Mouse (Mus musculus) hindbrain, postnatal 0 days (tissue): Measurements from ENCODE around the gene Adgre4. TPM values are rescaled to one million over a fixed set of nuclear protein-coding genes. Genes with fewer than 3 reads are reported as not detected.
A peak's percentile ranks its signal among the peaks of the same experiment; 100 is the strongest.
"Not testable (repeated sequence)": the region's sequence is repeated elsewhere in the genome, so short reads cannot be mapped to it uniquely, and the experiment has no call there.

Source experiments
- ATAC-seq: fragments of 200-750 bp; cut with Nextera tagmentation; 2 replicates; pipeline ENCODE4 v1.8.0; 2017; ENCODE audit warnings: mild to moderate bottlenecking, moderate TSS enrichment, moderate library complexity
- DNase-seq: peaks from one replicate; pipeline ENCODE4 v3.0.0-alpha.2; 2015; ENCODE audit warnings: low spot score
- H3K27ac ChIP-seq: fragments of 300-500 bp; sonication (generic); 2 replicates; pipeline ENCODE4 v1.5.1; 2014; ENCODE audit warnings: mild to moderate bottlenecking
- H3K27me3 ChIP-seq: fragments of 300-500 bp; sonication (generic); 2 replicates; pipeline ENCODE4 v1.6.1; 2014; ENCODE audit warnings: low read length, mixed read lengths; ENCODE audit not compliant: insufficient read depth
- H3K36me3 ChIP-seq: fragments of 300-500 bp; sonication (generic); 2 replicates; pipeline ENCODE4 v1.6.1; 2014; ENCODE audit warnings: low read length, mixed read lengths; ENCODE audit not compliant: insufficient read depth
- H3K4me1 ChIP-seq: fragments of 300-500 bp; sonication (generic); 2 replicates; pipeline ENCODE4 v1.6.1; 2014; ENCODE audit warnings: antibody characterized with exemption, low read length, mixed read lengths; ENCODE audit not compliant: insufficient read depth
- H3K4me2 ChIP-seq: fragments of 300-500 bp; sonication (generic); 2 replicates; pipeline ENCODE4 v1.6.1; 2014; ENCODE audit warnings: low read depth, mild to moderate bottlenecking, low read length, moderate library complexity, mixed read lengths
- H3K4me3 ChIP-seq: fragments of 300-500 bp; sonication (generic); 2 replicates; pipeline ENCODE4 v1.5.1; 2014; ENCODE audit warnings: low read length
- H3K9ac ChIP-seq: fragments of 300-500 bp; sonication (generic); replicated peaks from 2 replicates; pipeline ENCODE4 v1.6.1; 2014; ENCODE audit warnings: mild to moderate bottlenecking, low read length, moderate library complexity, mixed read lengths
- H3K9me3 ChIP-seq: fragments of 300-500 bp; sonication (generic); 2 replicates; pipeline ENCODE4 v1.6.1; 2016; ENCODE audit warnings: low read length, mixed read lengths
- CTCF ChIP-seq: IDR thresholded peaks from 2 replicates; pipeline ENCODE4 v1.5.1; 2016; ENCODE audit warnings: antibody characterized with exemption, control low read depth, low read depth
- WGBS: fragments of 180-500 bp; shearing (Covaris S2); extraction: QIAGEN DNeasy Blood & Tissue Kit; methylation state at CpG from one replicate; pipeline ENCODE4 v1.1.7; 2014; 5-methylcytosine and 5-hydroxymethylcytosine counted together
- polyA plus RNA-seq: library from polyadenylated mRNA; unstranded; fragments of >200 nt; fragmentation: Nextera tagmentation; extraction: Ambion mirVana; gene quantifications from 2 replicates; pipeline ENCODE4 v1.2.1, GENCODE M21; 2015
- total RNA-seq: library from RNA; depleted of rRNA; stranded (reverse); fragments of >200 nt; gene quantifications from 2 replicates; pipeline ENCODE4 v1.2.3, GENCODE M21; 2014; rRNA removed

Adgre4 gene
- total and polyA plus RNA-seq, 2 experiments from 2014 or later, result 0.15 to 0.16 TPM

GRCm38 (mm10) chr17:55878636-55879369, 129.0 kb downstream of the Adgre4 start, which contains the start of gene Zfp119a:
Gene Zfp119a (minus strand): TSS chr17:55878930.
- H3K4me3 ChIP-seq, result peak within 1 kb of the TSS; percentile 45
- H3K27ac ChIP-seq, result peak within 1 kb of the TSS; percentile 80
- H3K36me3 ChIP-seq, H3K9me3 ChIP-seq, H3K27me3 ChIP-seq, H3K4me1 ChIP-seq: not testable (repeated sequence)
- H3K4me2 ChIP-seq, result peak within 1 kb of the TSS; percentile 56
- TF ChIP-seq CTCF, result 0 out of 2 replicates have a peak, but pooled peaks have one; percentile 23
- DNase-seq (peak; percentile 93), ATAC-seq (peak; percentile 100)
- H3K9ac ChIP-seq, result peak within 1 kb of the TSS; percentile 57
- WGBS, result 0% methylated on average over 34 of the region's 53 CpGs

GRCm38 (mm10) chr17:55883631-55884030, 133.8 kb downstream of the Adgre4 start:
- no peak overlapping the region for H3K4me3 ChIP-seq
- H3K9me3 ChIP-seq, result no peaks in the 10 kb centered on the region
- no peaks in the 10 kb centered on the region for H3K27me3 ChIP-seq
- H3K4me1 ChIP-seq, result no peaks in the 10 kb centered on the region
- WGBS, result 25% methylated on average over 2 of the region's 2 CpGs
- H3K27ac ChIP-seq, result no peak overlapping the region
- TF ChIP-seq CTCF, result no peak
- DNase-seq, result peak; percentile 10
- H3K4me2 ChIP-seq, result no peak overlapping the region
- H3K9ac ChIP-seq, result no peak overlapping the region
- H3K36me3 ChIP-seq, result no peaks in the 10 kb centered on the region
- ATAC-seq, result no peak

- ATAC-seq (no peak), DNase-seq (no peak)
- Histone ChIP-seq H3K36me3 (no peaks in the 10 kb centered on the region), H3K4me3 (no peak overlapping the region), H3K4me1 (no peaks in the 10 kb centered on the region), H3K9ac (no peak overlapping the region), H3K27me3 (no peaks in the 10 kb centered on the region), H3K4me2 (no peak overlapping the region), H3K27ac (no peak overlapping the region), H3K9me3 (no peaks in the 10 kb centered on the region)
- TF ChIP-seq CTCF, result no peak
- WGBS, result 64% methylated on average over 2 of the region's 2 CpGs
These were observed 135.1 kb downstream of the Adgre4 start for GRCm38 (mm10) chr17:55884912-55885311.

GRCm38 (mm10) chr17:55892406-55892955, 142.7 kb downstream of the Adgre4 start:
- not testable (repeated sequence) for H3K4me1 ChIP-seq, ATAC-seq, DNase-seq, H3K9me3 ChIP-seq, H3K27me3 ChIP-seq, H3K36me3 ChIP-seq
- peak overlapping the region; percentile 41 for H3K4me3 ChIP-seq
- 11% methylated on average over 6 of the region's 8 CpGs for WGBS
- 0 out of 2 replicates have a peak overlapping the region, but pooled peaks have one; percentile 14 for H3K9ac ChIP-seq
- peak overlapping the region; percentile 54; the same call in 1 of the 2 replicates for H3K27ac ChIP-seq
- H3K4me2 ChIP-seq, result peak overlapping the region; percentile 53

- ATAC-seq (no peak), DNase-seq (no peak)
- WGBS, result 46% methylated on average over 2 of the region's 2 CpGs
- Histone ChIP-seq H3K4me3 (no peak overlapping the region), H3K4me1 (no peaks in the 10 kb centered on the region), H3K4me2 (no peak overlapping the region), H3K36me3 (0 out of 2 replicates have a peak, but pooled peaks cover 3% of the 10 kb centered on the region), H3K9me3 (0 out of 2 replicates have a peak, but pooled peaks cover 3% of the 10 kb centered on the region), H3K27ac (no peak overlapping the region), H3K9ac (no peak overlapping the region), H3K27me3 (no peaks in the 10 kb centered on the region)
- TF ChIP-seq CTCF, result no peak
These were observed 153.3 kb downstream of the Adgre4 start for GRCm38 (mm10) chr17:55903087-55903486.

Other genes starting within 250 kb of the Adgre4 start
- not detected in 2 replicates for gene Vmn2r118, start 124.8 kb upstream of the Adgre4 start, total RNA-seq
- gene Vmn2r118, start 124.8 kb upstream of the Adgre4 start, polyA plus RNA-seq, result 0.04 TPM in 1 of 2 replicates, not detected in the other
- 7.8 and 10.8 TPM in 2 replicates for gene Pot1b, start 37.4 kb upstream of the Adgre4 start, total RNA-seq
- 2.4 and 2.7 TPM in 2 replicates for gene Pot1b, start 37.4 kb upstream of the Adgre4 start, polyA plus RNA-seq
- 3.6 and 5.1 TPM in 2 replicates for gene Zfp119a, start 128.9 kb downstream of the Adgre4 start, total RNA-seq
- 6.4 and 7.4 TPM in 2 replicates for gene Zfp119a, start 128.9 kb downstream of the Adgre4 start, polyA plus RNA-seq
- gene Zfp959, start 142.1 kb downstream of the Adgre4 start, total RNA-seq, result 4.8 and 8.8 TPM in 2 replicates
- 7.5 and 8.9 TPM in 2 replicates for gene Zfp959, start 142.1 kb downstream of the Adgre4 start, polyA plus RNA-seq
- 1.8 and 4.3 TPM in 2 replicates for gene Zfp119b, start 199.5 kb downstream of the Adgre4 start, total RNA-seq
- gene Zfp119b, start 199.5 kb downstream of the Adgre4 start, polyA plus RNA-seq, result 5.6 and 6.8 TPM in 2 replicates
- gene Ebi3, start 202.7 kb downstream of the Adgre4 start, total RNA-seq, result 0.61 and 3.8 TPM in 2 replicates
- gene Ebi3, start 202.7 kb downstream of the Adgre4 start, polyA plus RNA-seq, result 5.2 and 7.3 TPM in 2 replicates
- 6.8 and 18.3 TPM in 2 replicates for gene Yju2, start 209.1 kb downstream of the Adgre4 start, total RNA-seq
- gene Yju2, start 209.1 kb downstream of the Adgre4 start, polyA plus RNA-seq, result 16.7 and 19.4 TPM in 2 replicates
- 233 and 250 TPM in 2 replicates for gene Shd, start 220.5 kb downstream of the Adgre4 start, total RNA-seq
- gene Shd, start 220.5 kb downstream of the Adgre4 start, polyA plus RNA-seq, result 150 and 152 TPM in 2 replicates
- 136 and 140 TPM in 2 replicates for gene Fsd1, start 236.5 kb downstream of the Adgre4 start, total RNA-seq
- 178 and 193 TPM in 2 replicates for gene Fsd1, start 236.5 kb downstream of the Adgre4 start, polyA plus RNA-seq